Mouse (Mus musculus): ENCODE data around the gene Sept9.

DNA sequence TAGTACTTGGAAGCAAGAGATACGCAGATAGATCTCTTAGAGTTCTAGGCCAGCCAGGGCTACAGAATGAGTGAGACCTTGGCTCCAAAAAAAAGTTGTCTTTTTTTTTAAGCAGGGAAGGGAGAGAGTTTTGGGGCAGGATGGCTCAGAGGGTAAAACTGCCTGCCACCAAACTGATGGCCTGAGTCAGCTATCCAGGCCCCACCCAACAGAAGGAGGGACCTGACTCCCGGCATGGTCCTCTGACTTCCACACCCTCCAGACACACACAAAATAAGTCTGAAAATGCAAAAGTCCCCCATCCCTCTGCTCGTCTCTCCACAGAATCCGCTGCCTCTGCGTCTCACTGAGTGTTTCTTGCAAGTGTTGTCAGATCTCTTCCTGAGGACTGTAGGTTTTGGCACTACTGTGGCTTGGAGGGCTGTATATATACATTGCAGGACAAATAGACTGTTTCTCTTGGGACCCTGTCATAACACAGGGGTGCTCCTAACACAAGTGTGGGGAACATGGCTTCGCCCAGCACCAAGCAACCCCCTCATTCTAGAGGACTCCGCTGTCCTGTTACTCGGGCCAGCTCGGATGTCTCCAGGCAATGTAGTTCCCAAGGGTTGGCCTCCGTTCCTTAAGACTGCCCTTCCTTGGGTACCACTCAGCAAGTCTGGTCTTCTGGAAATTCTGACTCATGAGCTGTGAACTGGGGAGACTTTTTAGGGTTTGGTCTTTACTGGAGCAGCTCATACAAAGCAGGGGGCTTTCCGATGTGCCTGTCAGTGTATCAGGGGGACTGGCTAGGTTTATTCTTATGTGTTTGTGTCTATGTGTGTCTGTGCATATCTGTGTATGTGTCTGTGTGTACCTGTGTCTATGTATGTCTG, 41.6 kb downstream of the Sept9 start:
- TF ChIP-seq CTCF (IDR thresholded peaks at IDR 0.05; ENCODE audit: low read depth) = no peak
- TF ChIP-seq EP300 (IDR thresholded peaks at IDR 0.05; ENCODE audit: low read depth) = no peak
